Mouse (Mus musculus) embryo, embryonic 11.5 days (tissue): ENCODE measurements around the gene Gm9603.
"Not testable (repeated sequence)": the region's sequence is repeated elsewhere in the genome, so short reads cannot be mapped to it uniquely, and the experiment has no call there.

Source experiments
- DNase-seq: peaks from one replicate; pipeline ENCODE4 v3.0.0-alpha.2; 2012; ENCODE audit warnings: low read depth, low spot score

Gene Gm9603

GRCm38 (mm10) chr14:5687357-5687756 is at the start of gene Gm9603:
TSS of gene Gm9603 (minus strand) at chr14:5687457.
- DNase-seq = not testable (repeated sequence)

GRCm38 (mm10) chr14:5632928-5633327 is 54.3 kb downstream of the Gm9603 start, which contains the start of gene Gm8265:
TSS of gene Gm8265 (minus strand) at chr14:5633028.
- not testable (repeated sequence) for DNase-seq
